Mouse (Mus musculus): ENCODE results near the gene Ifnk. TPM values are rescaled to one million over a fixed set of nuclear protein-coding genes. Genes with fewer than 3 reads are reported as not detected.

Ifnk gene
- polyA plus RNA-seq, 1 experiment from 2014 or later, result 0.26 TPM

DNA sequence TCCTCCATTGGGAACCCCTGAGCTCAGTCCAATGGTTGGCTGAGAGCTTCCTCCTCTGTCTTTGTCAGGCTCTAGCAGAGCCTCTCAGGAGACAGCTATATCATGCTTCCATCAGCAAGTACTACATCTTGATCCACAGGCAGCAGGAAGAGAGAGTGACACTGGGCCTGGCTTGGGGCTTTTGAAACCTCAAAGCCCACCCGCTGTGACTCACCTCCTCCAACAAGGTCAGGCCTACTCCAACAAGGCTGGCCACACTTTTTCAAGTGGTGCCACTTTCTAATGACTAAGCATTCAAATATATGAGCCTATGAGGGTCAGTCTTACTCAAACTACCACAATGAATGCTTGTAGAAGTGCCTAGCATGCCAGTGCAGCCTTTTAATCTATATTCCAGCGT, 20.6 kb downstream of the Ifnk start:
- H3K9me3 ChIP-seq, result no peaks in the 10 kb centered on the region
- no peaks in the 10 kb centered on the region for H3K36me3 ChIP-seq
- DNase-seq (ENCODE audit: low spot score), result no peak
- no peaks in the 10 kb centered on the region for H3K4me1 ChIP-seq (replicated peaks)
- no peak overlapping the region for H3K4me3 ChIP-seq
- WGBS, result 89% methylated on average over 2 of the region's 2 CpGs
- H3K27me3 ChIP-seq (ENCODE audit: insufficient read depth, poor library complexity, severe bottlenecking), result no peaks in the 10 kb centered on the region
- no peak overlapping the region for H3K27ac ChIP-seq

DNA sequence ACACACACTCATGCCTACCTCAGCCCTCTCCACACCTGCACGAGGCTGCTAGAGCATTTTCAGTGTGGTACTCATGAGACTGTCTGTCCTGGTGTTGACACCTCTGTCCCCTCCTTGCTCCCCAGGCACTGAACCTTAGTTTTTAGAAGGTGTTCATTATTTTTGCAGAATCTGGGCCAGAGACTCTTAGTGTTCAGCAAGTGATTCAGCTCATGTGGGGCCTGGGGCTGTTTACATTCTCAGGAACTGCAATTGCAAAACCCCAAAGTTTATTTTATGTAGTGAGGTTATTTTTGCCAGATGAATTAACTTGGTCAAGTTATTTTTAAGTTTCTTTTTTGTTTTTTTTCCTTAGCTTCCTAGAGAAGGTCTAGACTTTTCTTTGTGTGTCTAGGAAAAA, 21.7 kb downstream of the Ifnk start:
- no peaks in the 10 kb centered on the region for H3K9me3 ChIP-seq
- WGBS, result 74% methylated on average over 1 of the region's 1 CpGs
- DNase-seq (ENCODE audit: low spot score), result no peak
- H3K27me3 ChIP-seq (ENCODE audit: insufficient read depth, poor library complexity, severe bottlenecking), result no peaks in the 10 kb centered on the region
- H3K4me1 ChIP-seq (replicated peaks), result no peaks in the 10 kb centered on the region
- H3K4me3 ChIP-seq, result no peak overlapping the region
- H3K36me3 ChIP-seq, result no peaks in the 10 kb centered on the region
- no peak overlapping the region for H3K27ac ChIP-seq

DNA sequence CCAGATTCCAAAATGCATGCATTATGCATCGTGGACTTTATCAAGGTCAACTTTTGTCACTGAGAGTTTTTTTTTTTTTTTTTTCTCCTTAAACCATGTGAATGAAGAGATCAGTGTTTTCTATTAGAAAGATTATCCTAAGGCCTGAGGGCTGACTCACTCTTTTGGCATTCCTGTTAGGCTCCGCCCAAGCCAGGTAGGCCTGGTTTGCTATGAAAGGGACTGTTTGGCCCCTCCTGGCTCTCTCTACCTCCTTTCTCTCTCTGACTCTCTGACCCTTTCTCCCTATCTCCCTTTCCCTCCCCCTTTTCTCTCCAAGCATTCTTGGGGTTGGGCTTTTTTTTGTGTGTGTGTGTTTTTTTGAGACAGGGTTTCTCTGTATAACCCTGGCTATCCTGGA, 23.7 kb downstream of the Ifnk start:
- no peak overlapping the region for H3K27ac ChIP-seq
- DNase-seq (ENCODE audit: low spot score), result no peak
- H3K4me3 ChIP-seq, result no peak overlapping the region
- WGBS, result 92% methylated on average over 2 of the region's 2 CpGs
- no peaks in the 10 kb centered on the region for H3K27me3 ChIP-seq (ENCODE audit: insufficient read depth, poor library complexity, severe bottlenecking)
- no peaks in the 10 kb centered on the region for H3K36me3 ChIP-seq
- no peaks in the 10 kb centered on the region for H3K4me1 ChIP-seq (replicated peaks)
- H3K9me3 ChIP-seq, result no peaks in the 10 kb centered on the region

DNA sequence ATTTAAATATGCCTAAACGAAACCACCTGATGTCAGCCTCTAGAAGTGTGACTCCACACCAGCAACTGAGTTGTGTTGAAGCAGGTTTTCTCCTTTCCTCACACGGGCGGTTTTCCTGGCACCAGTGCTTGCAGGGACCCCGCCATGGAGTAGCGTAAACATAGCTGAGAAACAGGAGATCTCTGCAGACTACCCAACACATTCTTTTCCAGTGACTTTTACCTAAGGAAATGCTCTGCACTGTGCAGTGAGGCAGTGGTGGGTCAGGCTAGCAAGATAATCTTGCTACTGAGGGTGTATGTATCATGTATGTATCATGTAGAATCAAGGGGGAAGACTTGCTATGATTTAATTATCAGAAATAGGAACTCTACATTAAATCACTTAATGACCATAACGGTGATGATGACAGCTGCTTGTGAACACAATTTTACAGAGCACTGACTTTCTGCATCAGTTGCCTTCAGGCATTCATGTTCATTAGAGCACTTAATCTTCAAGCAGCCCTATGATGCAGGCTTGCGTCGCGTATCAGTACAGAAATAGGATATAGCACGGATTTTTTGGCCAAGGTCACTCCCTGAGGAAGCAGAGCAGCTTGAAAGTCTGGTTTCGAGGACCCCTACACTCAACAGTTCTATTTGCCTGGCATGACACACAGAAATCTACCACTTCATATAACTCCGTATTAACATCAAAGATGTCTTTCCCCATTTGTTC, 26.2 kb downstream of the Ifnk start:
- Histone ChIP-seq H3K4me3 (no peak overlapping the region), H3K27me3 (ENCODE audit: insufficient read depth, poor library complexity, severe bottlenecking) (no peaks in the 10 kb centered on the region), H3K4me1 (replicated peaks) (no peaks in the 10 kb centered on the region), H3K9me3 (no peaks in the 10 kb centered on the region), H3K36me3 (no peaks in the 10 kb centered on the region), H3K27ac (no peak overlapping the region)
- DNase-seq (ENCODE audit: low spot score), result no peak
- WGBS, result 84% methylated on average over 12 of the region's 12 CpGs

DNA sequence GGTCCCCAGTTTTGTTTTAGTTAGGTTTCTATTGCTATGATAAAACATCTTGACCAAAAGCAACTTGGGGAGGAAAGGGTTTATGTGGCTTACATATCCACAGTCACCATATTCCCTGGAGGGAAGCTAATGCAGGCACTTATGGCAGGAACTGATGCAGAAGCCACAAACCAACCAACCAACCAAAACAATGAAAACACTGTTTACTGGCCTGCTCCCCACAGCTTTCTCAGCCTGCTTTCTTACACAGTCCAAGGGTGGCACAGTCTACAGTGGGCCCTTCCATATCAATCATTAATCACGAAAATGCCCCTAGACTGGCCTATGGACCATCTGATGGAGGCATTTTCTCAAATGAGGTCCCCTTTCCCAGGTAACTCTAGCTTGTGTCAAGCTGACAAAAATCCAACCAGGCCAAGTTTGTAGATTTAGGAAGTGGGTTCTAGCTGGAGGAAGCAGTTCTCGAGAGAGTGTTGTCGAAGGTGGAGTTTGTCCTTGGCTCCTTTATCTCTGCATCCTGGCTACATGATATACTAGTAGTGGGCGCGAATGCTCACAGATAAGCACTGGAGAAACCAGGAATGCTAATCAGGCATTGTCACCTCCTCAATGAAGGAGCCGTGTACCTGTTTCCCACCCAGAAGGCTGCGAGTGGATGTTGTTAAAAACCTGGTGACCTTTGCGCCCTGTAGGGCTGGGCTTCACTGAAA, 35.9 kb downstream of the Ifnk start:
- H3K27ac ChIP-seq, result no peak overlapping the region
- 90% methylated on average over 8 of the region's 8 CpGs for whole genome bisulfite sequencing
- peaks cover 3% of the 10 kb centered on the region; the same call in 1 of the 2 replicates for H3K36me3 ChIP-seq
- DNase-seq (ENCODE audit: low spot score), result no peak
- H3K9me3 ChIP-seq, result no peaks in the 10 kb centered on the region
- H3K4me1 ChIP-seq (replicated peaks), result no peaks in the 10 kb centered on the region
- H3K27me3 ChIP-seq (ENCODE audit: insufficient read depth, poor library complexity, severe bottlenecking), result no peaks in the 10 kb centered on the region
- H3K4me3 ChIP-seq, result no peak overlapping the region

DNA sequence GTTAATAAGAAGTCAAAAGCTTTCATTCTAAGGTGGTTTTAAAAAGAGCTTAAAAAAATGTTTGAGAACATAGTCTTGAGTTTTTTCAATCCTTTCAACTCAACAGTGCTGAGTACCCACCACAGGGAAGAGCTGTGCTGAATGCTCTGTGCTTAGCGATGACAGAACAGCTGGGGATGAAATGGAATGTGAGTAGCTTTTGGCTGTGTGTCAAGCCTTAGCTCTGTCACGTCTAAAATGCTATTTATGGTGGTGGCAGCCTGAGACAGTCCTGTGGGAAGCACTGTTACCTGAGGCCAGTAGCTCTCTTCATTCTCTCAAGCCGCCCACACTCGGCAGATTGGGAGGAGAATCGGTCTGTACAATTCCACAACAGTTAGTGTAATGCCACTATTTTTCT, 37.9 kb downstream of the Ifnk start:
- Histone ChIP-seq H3K4me3 (no peak overlapping the region), H3K27me3 (ENCODE audit: insufficient read depth, poor library complexity, severe bottlenecking) (no peaks in the 10 kb centered on the region), H3K9me3 (no peaks in the 10 kb centered on the region), H3K27ac (no peak overlapping the region), H3K4me1 (replicated peaks) (no peaks in the 10 kb centered on the region), H3K36me3 (peaks cover 7% of the 10 kb centered on the region)
- no peak for DNase-seq (ENCODE audit: low spot score)
- 81% methylated on average over 5 of the region's 5 CpGs for WGBS

DNA sequence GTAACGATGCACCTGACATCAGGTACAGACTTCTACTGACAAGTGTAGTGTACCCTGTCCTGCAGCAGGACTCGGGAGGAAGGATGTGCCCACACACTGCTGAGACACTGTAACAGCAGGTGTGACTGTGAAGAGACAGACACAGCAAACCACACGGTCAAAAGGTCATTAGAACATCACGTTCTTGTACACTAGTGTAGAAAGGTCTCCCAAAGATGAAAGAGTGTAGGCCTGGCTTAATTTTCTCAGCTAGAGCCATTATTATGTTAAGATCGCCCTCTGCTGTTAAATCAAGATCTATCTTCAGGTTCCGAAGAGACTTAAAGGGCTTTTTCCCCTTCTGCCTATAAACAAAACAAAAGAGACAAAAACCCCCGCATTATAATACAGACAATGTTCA, 40.9 kb downstream of the Ifnk start:
- no peak for DNase-seq (ENCODE audit: low spot score)
- WGBS, result 42% methylated on average over 7 of the region's 7 CpGs
- no peaks in the 10 kb centered on the region for H3K9me3 ChIP-seq

DNA sequence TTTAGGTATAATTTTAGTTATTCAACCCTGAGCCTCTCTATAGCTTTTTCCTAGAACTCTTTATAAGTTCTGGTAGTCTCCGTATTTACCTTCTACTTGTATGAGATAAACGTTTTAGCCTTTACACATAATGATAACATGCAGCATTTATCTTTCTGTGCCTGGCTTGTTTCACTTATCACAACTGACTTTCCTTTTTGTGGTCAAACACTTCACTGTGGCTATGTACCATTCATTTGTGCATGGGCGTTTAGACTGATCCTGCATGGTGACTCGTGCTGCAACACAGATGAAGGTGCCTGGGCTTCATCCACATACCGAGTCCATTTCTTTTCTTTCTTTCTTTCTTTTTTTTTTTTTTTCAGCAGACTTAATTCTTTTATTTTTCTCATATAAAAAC, 49.8 kb downstream of the Ifnk start:
- DNase-seq (ENCODE audit: low spot score), result no peak
- no peaks in the 10 kb centered on the region for H3K4me1 ChIP-seq (replicated peaks)
- H3K36me3 ChIP-seq, result peaks cover 65% of the 10 kb centered on the region
- WGBS, result 91% methylated on average over 5 of the region's 5 CpGs
- no peak overlapping the region for H3K4me3 ChIP-seq
- H3K27ac ChIP-seq, result no peak overlapping the region
- no peaks in the 10 kb centered on the region for H3K27me3 ChIP-seq (ENCODE audit: insufficient read depth, poor library complexity, severe bottlenecking)
- H3K9me3 ChIP-seq, result no peaks in the 10 kb centered on the region

More for the DNA sequence above, 40.9 kb downstream of the Ifnk start:
- Histone ChIP-seq H3K27ac (no peak overlapping the region), H3K4me3 (no peak overlapping the region), H3K27me3 (ENCODE audit: insufficient read depth, poor library complexity, severe bottlenecking) (no peaks in the 10 kb centered on the region), H3K4me1 (replicated peaks) (no peaks in the 10 kb centered on the region; the same call in 1 of the 2 replicates), H3K36me3 (peaks cover 13% of the 10 kb centered on the region)

Other genes with a start within 250 kb of the Ifnk start
- 13.1 and 19.6 TPM in 2 replicates for gene Mob3b, start 5.4 kb downstream of the Ifnk start, polyA plus RNA-seq (2016; fragmentation: Nextera tagmentation; extraction: Ambion mirVana)
- gene C9orf72, start 74.1 kb downstream of the Ifnk start, polyA plus RNA-seq (2016; fragmentation: Nextera tagmentation; extraction: Ambion mirVana), result 17.2 and 19.5 TPM in 2 replicates